Mouse (Mus musculus) liver, embryonic 12.5 days (tissue): ENCODE results near the gene Tmem63a. TPM values are rescaled to one million over a fixed set of nuclear protein-coding genes. Genes with fewer than 3 reads are reported as not detected.

Experiments used
- ATAC-seq: fragments of 200-750 bp; cut with Nextera tagmentation; 2 replicates; pipeline ENCODE4 v1.8.0; 2017; ENCODE audit warnings: moderate number of reproducible peaks, mild to moderate bottlenecking, moderate library complexity
- H3K27ac ChIP-seq: fragments of 300-500 bp; sonication (generic); 2 replicates; pipeline ENCODE4 v1.5.1; 2016; ENCODE audit warnings: mild to moderate bottlenecking
- H3K27me3 ChIP-seq: fragments of 300-500 bp; sonication (generic); replicated peaks from 2 replicates; pipeline ENCODE4 v1.6.1; 2016; ENCODE audit warnings: mild to moderate bottlenecking, moderate library complexity
- H3K36me3 ChIP-seq: fragments of 300-500 bp; sonication (generic); 2 replicates; pipeline ENCODE4 v1.6.1; 2016; ENCODE audit warnings: mild to moderate bottlenecking, moderate library complexity
- H3K4me1 ChIP-seq: fragments of 300-500 bp; sonication (generic); 2 replicates; pipeline ENCODE4 v1.6.1; 2016
- H3K4me2 ChIP-seq: fragments of 300-500 bp; sonication (generic); 2 replicates; pipeline ENCODE4 v1.6.1; 2016; ENCODE audit warnings: mild to moderate bottlenecking, moderate library complexity
- H3K4me3 ChIP-seq: fragments of 300-500 bp; sonication (generic); 2 replicates; pipeline ENCODE4 v1.5.1; 2016; ENCODE audit warnings: mild to moderate bottlenecking, moderate library complexity
- H3K9ac ChIP-seq: fragments of 300-500 bp; sonication (generic); 2 replicates; pipeline ENCODE4 v1.6.1; 2016; ENCODE audit warnings: mild to moderate bottlenecking, moderate library complexity
- H3K9me3 ChIP-seq: fragments of 300-500 bp; sonication (generic); replicated peaks from 2 replicates; pipeline ENCODE4 v1.6.1; 2016; ENCODE audit warnings: mild to moderate bottlenecking, moderate library complexity
- WGBS: fragments of 180-500 bp; shearing (Covaris S2); methylation state at CpG from one replicate; pipeline ENCODE4 v1.1.7; 2016; ENCODE audit not compliant: insufficient replicate concordance; 5-methylcytosine and 5-hydroxymethylcytosine counted together
- polyA plus RNA-seq: library from polyadenylated mRNA; unstranded; fragments of >200 nt; fragmentation: Nextera tagmentation; extraction: Ambion mirVana; gene quantifications from 2 replicates; pipeline ENCODE4 v1.2.1, GENCODE M21; 2016

Tmem63a gene
- polyA plus RNA-seq, 1 experiment from 2014 or later: 6.6 TPM

DNA sequence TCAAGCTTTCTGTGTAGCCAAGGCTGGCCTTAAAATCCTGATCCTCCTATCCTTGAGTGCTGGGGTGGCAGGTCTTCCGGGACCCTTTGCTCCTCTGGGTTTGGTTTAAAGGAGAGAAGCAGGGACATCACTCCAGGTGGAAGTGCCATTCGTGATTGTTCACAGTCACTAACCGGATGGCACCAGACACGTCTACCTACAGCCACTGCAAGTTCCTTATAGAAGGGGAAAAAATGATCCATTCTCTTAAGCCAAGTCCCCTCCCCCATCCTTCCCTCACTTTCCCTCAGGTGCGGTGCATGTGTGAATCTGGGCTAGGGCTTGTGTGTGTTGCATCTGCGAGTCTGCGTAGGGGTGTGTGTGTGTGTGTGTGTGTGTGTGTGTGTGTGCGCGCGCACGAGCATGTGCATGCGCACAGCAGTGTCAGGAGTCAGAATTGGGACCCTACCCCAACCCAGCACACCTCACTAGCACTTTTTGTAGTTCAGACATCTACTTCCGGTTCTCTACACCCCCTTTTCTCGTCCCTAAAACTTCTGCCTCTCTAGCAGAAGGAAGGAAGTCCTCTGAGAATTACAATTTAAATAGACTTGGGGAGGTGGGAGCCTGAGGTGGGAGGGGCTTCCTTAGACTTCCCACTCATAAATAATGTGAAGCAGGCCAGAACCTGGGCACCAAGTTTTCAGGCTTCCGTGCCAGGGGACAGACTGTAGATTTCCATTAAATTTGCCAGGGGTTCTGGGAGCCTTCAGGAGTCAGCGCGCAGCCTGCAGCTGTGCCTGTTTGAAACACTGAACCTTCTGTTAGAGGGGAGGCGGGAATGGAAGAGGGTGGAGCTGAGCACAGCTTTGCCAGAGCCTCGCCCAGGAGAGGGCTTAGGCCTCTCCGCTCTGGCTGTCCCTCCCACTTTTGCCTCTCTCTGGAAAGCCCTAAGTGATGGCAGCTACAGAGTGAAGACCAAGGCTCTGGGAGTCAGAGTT lies 3.1 kb downstream of the Tmem63a start:
- peaks cover 7% of the 10 kb centered on the region; the same call in 1 of the 2 replicates for H3K27me3 ChIP-seq
- peak; percentile 84 for ATAC-seq
- peaks cover 31% of the 10 kb centered on the region for H3K36me3 ChIP-seq
- peaks cover 66% of the 10 kb centered on the region for H3K4me1 ChIP-seq
- WGBS: 24% methylated on average over 20 of the region's 20 CpGs
- H3K27ac ChIP-seq: peak overlapping the region; percentile 87
- H3K9me3 ChIP-seq: no peaks in the 10 kb centered on the region
- peak overlapping the region; percentile 62 for H3K4me2 ChIP-seq
- peak overlapping the region; percentile 20; the same call in 1 of the 2 replicates for H3K4me3 ChIP-seq
- H3K9ac ChIP-seq: peak overlapping the region; percentile 62

GRCm38 (mm10) chr1:180946448-180946847 lies 4.3 kb downstream of the Tmem63a start:
- Histone ChIP-seq H3K4me1 (peaks cover 55% of the 10 kb centered on the region), H3K4me2 (no peak overlapping the region), H3K9me3 (no peaks in the 10 kb centered on the region), H3K9ac (peak overlapping the region; percentile 62; the same call in 1 of the 2 replicates), H3K27me3 (no peaks in the 10 kb centered on the region), H3K4me3 (no peak overlapping the region), H3K27ac (peak overlapping the region; percentile 52; the same call in 1 of the 2 replicates), H3K36me3 (peaks cover 36% of the 10 kb centered on the region)
- WGBS: 85% methylated on average over 6 of the region's 6 CpGs
- no peak for ATAC-seq

- peaks cover 10% of the 10 kb centered on the region; the same call in 1 of the 2 replicates for H3K4me1 ChIP-seq
- no peaks in the 10 kb centered on the region for H3K27me3 ChIP-seq
- H3K4me3 ChIP-seq: no peak overlapping the region
- peak; percentile 59; the same call in 1 of the 2 replicates for ATAC-seq
- H3K27ac ChIP-seq: no peak overlapping the region
- H3K9ac ChIP-seq: no peak overlapping the region
- H3K4me2 ChIP-seq: no peak overlapping the region
- H3K36me3 ChIP-seq: peaks cover 53% of the 10 kb centered on the region
- 60% methylated on average over 6 of the region's 6 CpGs for WGBS
- H3K9me3 ChIP-seq: no peaks in the 10 kb centered on the region
These were observed 10.1 kb downstream of the Tmem63a start for GRCm38 (mm10) chr1:180952085-180952746.

- no peak overlapping the region for H3K4me2 ChIP-seq
- H3K36me3 ChIP-seq: peaks cover 49% of the 10 kb centered on the region
- H3K27me3 ChIP-seq: no peaks in the 10 kb centered on the region
- H3K9me3 ChIP-seq: no peaks in the 10 kb centered on the region
- no peak overlapping the region for H3K27ac ChIP-seq
- no peak overlapping the region for H3K9ac ChIP-seq
- H3K4me1 ChIP-seq: peaks cover 12% of the 10 kb centered on the region; the same call in 1 of the 2 replicates
- no peak overlapping the region for H3K4me3 ChIP-seq
- ATAC-seq: no peak
- 67% methylated on average over 5 of the region's 5 CpGs for WGBS
These were observed 10.7 kb downstream of the Tmem63a start for GRCm38 (mm10) chr1:180952808-180953207.

DNA sequence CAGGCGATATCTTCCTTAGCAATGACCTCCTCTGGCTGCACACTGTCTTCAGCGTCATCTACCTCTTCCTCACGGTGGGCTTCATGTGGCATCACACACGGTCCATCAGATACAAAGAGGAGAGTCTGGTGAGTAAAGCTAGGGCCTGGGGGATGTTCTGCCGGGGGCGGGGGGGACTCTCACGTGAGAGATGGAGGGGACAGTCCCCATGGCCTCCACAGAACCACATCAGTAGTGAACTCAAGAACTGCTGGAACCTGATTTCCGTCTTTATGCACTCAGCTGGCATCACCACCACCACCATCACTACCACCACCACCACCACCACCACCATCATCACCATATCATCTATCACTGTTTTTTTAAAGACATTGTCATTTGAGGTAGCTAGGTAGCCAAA lies 14.3 kb downstream of the Tmem63a start:
- no peak overlapping the region for H3K27ac ChIP-seq
- peaks cover 48% of the 10 kb centered on the region for H3K36me3 ChIP-seq
- no peaks in the 10 kb centered on the region for H3K9me3 ChIP-seq
- peaks cover 12% of the 10 kb centered on the region; the same call in 1 of the 2 replicates for H3K4me1 ChIP-seq
- no peak overlapping the region for H3K9ac ChIP-seq
- 80% methylated on average over 8 of the region's 8 CpGs for WGBS
- no peak overlapping the region for H3K4me2 ChIP-seq
- H3K27me3 ChIP-seq: no peaks in the 10 kb centered on the region
- no peak for ATAC-seq
- H3K4me3 ChIP-seq: no peak overlapping the region

- Histone ChIP-seq H3K27ac (no peak overlapping the region), H3K4me3 (no peak overlapping the region), H3K9ac (no peak overlapping the region), H3K9me3 (no peaks in the 10 kb centered on the region), H3K27me3 (no peaks in the 10 kb centered on the region), H3K36me3 (peaks cover 52% of the 10 kb centered on the region), H3K4me1 (peaks cover 12% of the 10 kb centered on the region; the same call in 1 of the 2 replicates), H3K4me2 (no peak overlapping the region)
- ATAC-seq: peak; percentile 70
- WGBS: 44% methylated on average over 8 of the region's 8 CpGs
These were observed 14.8 kb downstream of the Tmem63a start for GRCm38 (mm10) chr1:180956973-180957381.

DNA sequence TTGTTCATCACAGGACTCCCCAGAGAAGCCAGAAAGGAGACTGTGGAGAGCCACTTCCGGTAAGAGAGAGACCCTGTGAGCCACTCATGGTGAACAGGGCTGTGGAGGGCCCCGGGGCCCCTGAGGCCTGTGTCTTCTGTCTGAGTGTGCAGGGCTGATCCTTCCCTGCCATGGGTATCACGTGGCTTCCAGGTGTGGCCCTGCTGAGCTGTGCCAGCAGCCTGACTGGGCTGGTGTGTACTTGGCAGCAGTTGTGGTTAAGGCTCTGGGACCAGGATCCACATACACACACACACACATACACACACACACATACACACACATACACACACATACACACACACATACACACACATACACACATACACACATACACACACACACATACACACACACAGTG lies 15.8 kb downstream of the Tmem63a start:
- Histone ChIP-seq H3K4me1 (peaks cover 12% of the 10 kb centered on the region; the same call in 1 of the 2 replicates), H3K4me2 (no peak overlapping the region), H3K9ac (no peak overlapping the region), H3K36me3 (peaks cover 62% of the 10 kb centered on the region), H3K27me3 (no peaks in the 10 kb centered on the region), H3K27ac (no peak overlapping the region), H3K4me3 (no peak overlapping the region), H3K9me3 (no peaks in the 10 kb centered on the region)
- WGBS: 65% methylated on average over 3 of the region's 3 CpGs
- no peak for ATAC-seq

GRCm38 (mm10) chr1:180958797-180959196 lies 16.7 kb downstream of the Tmem63a start:
- no peaks in the 10 kb centered on the region for H3K9me3 ChIP-seq
- no peaks in the 10 kb centered on the region for H3K27me3 ChIP-seq
- WGBS: 59% methylated on average over 3 of the region's 3 CpGs
- H3K4me2 ChIP-seq: no peak overlapping the region
- no peak overlapping the region for H3K9ac ChIP-seq
- no peak overlapping the region for H3K4me3 ChIP-seq
- H3K36me3 ChIP-seq: peaks cover 68% of the 10 kb centered on the region
- H3K27ac ChIP-seq: no peak overlapping the region
- ATAC-seq: no peak
- H3K4me1 ChIP-seq: peaks cover 12% of the 10 kb centered on the region; the same call in 1 of the 2 replicates

- ATAC-seq: no peak
- WGBS: 72% methylated on average over 3 of the region's 3 CpGs
- Histone ChIP-seq H3K4me1 (peaks cover 7% of the 10 kb centered on the region; the same call in 1 of the 2 replicates), H3K9me3 (no peaks in the 10 kb centered on the region), H3K4me3 (no peak overlapping the region), H3K27me3 (no peaks in the 10 kb centered on the region), H3K9ac (no peak overlapping the region), H3K36me3 (peaks cover 90% of the 10 kb centered on the region), H3K27ac (no peak overlapping the region), H3K4me2 (no peak overlapping the region)
These were observed 23.6 kb downstream of the Tmem63a start for GRCm38 (mm10) chr1:180965786-180966185.

DNA sequence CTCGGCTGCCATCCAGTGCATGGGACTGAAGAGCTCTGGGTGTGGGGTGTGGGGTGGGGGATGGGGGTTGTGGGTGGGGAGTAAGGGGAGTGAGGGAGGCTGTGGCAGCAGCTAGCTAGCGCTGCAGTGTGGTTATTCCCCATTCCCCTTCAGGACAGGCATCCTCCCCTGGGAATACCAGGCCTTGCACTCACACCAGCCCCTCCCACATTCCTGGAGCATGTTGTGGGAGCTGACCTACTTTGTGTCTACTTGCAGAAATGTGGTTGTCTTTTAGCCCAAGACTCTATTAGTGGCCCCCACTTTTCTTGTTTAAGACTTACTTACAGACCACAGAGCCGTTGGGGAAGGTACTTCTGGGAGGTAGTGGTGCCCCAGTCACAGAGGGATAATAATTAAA lies 24.4 kb downstream of the Tmem63a start:
- Histone ChIP-seq H3K4me3 (no peak overlapping the region), H3K27me3 (no peaks in the 10 kb centered on the region), H3K4me1 (peaks cover 7% of the 10 kb centered on the region; the same call in 1 of the 2 replicates), H3K27ac (no peak overlapping the region), H3K36me3 (peaks cover 90% of the 10 kb centered on the region), H3K9ac (no peak overlapping the region), H3K9me3 (no peaks in the 10 kb centered on the region), H3K4me2 (no peak overlapping the region)
- ATAC-seq: no peak
- 71% methylated on average over 3 of the region's 3 CpGs for WGBS

GRCm38 (mm10) chr1:180967261-180967660 lies 25.1 kb downstream of the Tmem63a start:
- H3K9me3 ChIP-seq: no peaks in the 10 kb centered on the region
- no peaks in the 10 kb centered on the region for H3K27me3 ChIP-seq
- whole genome bisulfite sequencing: 79% methylated on average over 7 of the region's 7 CpGs
- H3K9ac ChIP-seq: no peak overlapping the region
- no peak overlapping the region for H3K4me3 ChIP-seq
- no peak overlapping the region for H3K27ac ChIP-seq
- H3K4me1 ChIP-seq: peaks cover 11% of the 10 kb centered on the region; the same call in 1 of the 2 replicates
- no peak for ATAC-seq
- no peak overlapping the region for H3K4me2 ChIP-seq
- peaks cover 83% of the 10 kb centered on the region for H3K36me3 ChIP-seq

DNA sequence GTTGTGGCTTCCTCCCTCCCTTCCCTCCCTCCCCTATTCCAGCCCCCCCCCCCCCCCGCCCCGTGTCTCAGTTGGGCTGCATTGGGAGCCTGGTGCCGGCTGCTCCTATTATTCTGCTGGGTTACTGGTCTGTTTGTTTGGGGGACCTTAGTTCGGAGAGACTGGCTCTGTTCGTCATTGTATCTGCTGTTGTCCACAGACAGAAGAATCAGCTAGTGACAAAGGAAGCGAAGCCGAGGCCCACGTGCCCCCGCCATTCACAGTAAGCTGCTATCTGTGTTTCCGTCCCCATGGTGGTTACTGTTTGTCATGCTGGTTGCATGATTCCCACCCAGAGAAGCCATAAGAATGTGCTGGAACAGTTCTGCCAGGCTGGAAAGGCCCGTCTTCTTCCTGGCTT lies 30.8 kb downstream of the Tmem63a start:
- peaks cover 40% of the 10 kb centered on the region for H3K36me3 ChIP-seq
- WGBS: 65% methylated on average over 10 of the region's 11 CpGs

More for the DNA sequence above, 30.8 kb downstream of the Tmem63a start:
- no peak for ATAC-seq
- 0 out of 2 replicates have a peak, but pooled peaks cover 5% of the 10 kb centered on the region for H3K4me1 ChIP-seq
- H3K4me3 ChIP-seq: no peak overlapping the region
- H3K9me3 ChIP-seq: no peaks in the 10 kb centered on the region
- H3K27me3 ChIP-seq: peaks cover 2% of the 10 kb centered on the region; the same call in 1 of the 2 replicates
- no peak overlapping the region for H3K27ac ChIP-seq
- H3K9ac ChIP-seq: no peak overlapping the region
- H3K4me2 ChIP-seq: no peak overlapping the region
